In genomic region chr10:61936211-61937121, GRCm38 (mm10) we compare ENCODE assay signal across 10 mouse cellular contexts. TPM values are rescaled to one million over a fixed set of nuclear protein-coding genes. Genes with fewer than 3 reads are reported as not detected.
DNase-seq lines count a peak whose midpoint lies in the region; ATAC-seq lines count a peak whose summit lies in the region.
"Had no signal": no experiment of that assay in that cellular context is flagged by ENCODE, and none has a peak within 500 bp of the region (broad histone marks: within the 10 kb centered on the region; RNA-seq: fewer than 3 reads in every experiment).

No protein-coding gene starts in this region.

- DNase-seq in heart, postnatal 25 days (ENCODE audit: low spot score), result no peak
- DNase-seq in neural tube, embryonic 10.5 days (ENCODE audit: extremely low spot score, low spot score), result peak; percentile 52
- no peak for DNase-seq in spleen, adult 18-20 months
- DNase-seq in B cell, adult 2 months, result no peak
- no peak for DNase-seq in ovary, postnatal 36 days (ENCODE audit: low spot score)

- peaks cover 36 to 41% of the 10 kb centered on the region in 2 experiments for H3K4me1 ChIP-seq in heart, embryonic 14.5 days (ENCODE audit: control insufficient read depth in 2 of 2, insufficient read depth in 2 of 2, low read length in 2 of 2)
- peaks cover 15% of the 10 kb centered on the region for H3K4me1 ChIP-seq in forebrain, embryonic 12.5 days
- H3K4me1 ChIP-seq in intestine, embryonic 16.5 days (ENCODE audit: control insufficient read depth, insufficient read depth, low read length), result peaks cover 14% of the 10 kb centered on the region

- WGBS in heart, embryonic 14.5 days, result 3% methylated on average over 28 of the region's 28 CpGs
- WGBS in forebrain, embryonic 12.5 days, result 2% methylated on average over 28 of the region's 28 CpGs
- 5% methylated on average over 28 of the region's 28 CpGs for whole genome bisulfite sequencing in intestine, embryonic 16.5 days

- peak overlapping the region; percentile 61 for H3K9ac ChIP-seq in heart, embryonic 14.5 days (ENCODE audit: low read length)
- H3K9ac ChIP-seq in forebrain, embryonic 12.5 days, result no peak overlapping the region
- peak overlapping the region; percentile 52 for H3K9ac ChIP-seq in intestine, embryonic 16.5 days (ENCODE audit: low read depth, low read length)

- H3K36me3 ChIP-seq in heart, embryonic 14.5 days (ENCODE audit: control insufficient read depth, insufficient read depth, low read length), result no peaks in the 10 kb centered on the region
- no peaks in the 10 kb centered on the region for H3K36me3 ChIP-seq in forebrain, embryonic 12.5 days (replicated peaks)
- no peaks in the 10 kb centered on the region for H3K36me3 ChIP-seq in intestine, embryonic 16.5 days (ENCODE audit: control insufficient read depth, insufficient read depth, low read length)

- H3K27ac ChIP-seq in heart, embryonic 14.5 days (replicated peaks in 1 of 2; ENCODE audit: control insufficient read depth in 1 of 2, insufficient read depth in 1 of 2, low read depth in 2 of 2, low read length in 2 of 2), result peak overlapping the region in 1 of 2 experiments; percentile 32; a peak in 1 of 4 replicates
- H3K27ac ChIP-seq in forebrain, embryonic 12.5 days, result no peak overlapping the region
- H3K27ac ChIP-seq in intestine, embryonic 16.5 days (ENCODE audit: low read length), result no peak overlapping the region

- peak overlapping the region; percentile 58 for H3K4me2 ChIP-seq in heart, embryonic 14.5 days (ENCODE audit: low read length)
- peak overlapping the region; percentile 50 for H3K4me2 ChIP-seq in forebrain, embryonic 12.5 days
- H3K4me2 ChIP-seq in intestine, embryonic 16.5 days (ENCODE audit: low read depth, low read length), result peak overlapping the region; percentile 55

- H3K9me3 ChIP-seq in heart, embryonic 14.5 days (ENCODE audit: control insufficient read depth, low read length), result no peaks in the 10 kb centered on the region
- no peaks in the 10 kb centered on the region for H3K9me3 ChIP-seq in forebrain, embryonic 12.5 days
- H3K9me3 ChIP-seq in intestine, embryonic 16.5 days (ENCODE audit: control insufficient read depth, low read length), result no peaks in the 10 kb centered on the region

- H3K27me3 ChIP-seq in heart, embryonic 14.5 days (ENCODE audit: control insufficient read depth, insufficient read depth, low read length), result 0 out of 2 replicates have a peak, but pooled peaks cover 3% of the 10 kb centered on the region
- peaks cover 35% of the 10 kb centered on the region for H3K27me3 ChIP-seq in forebrain, embryonic 12.5 days
- H3K27me3 ChIP-seq in intestine, embryonic 16.5 days (replicated peaks; ENCODE audit: control insufficient read depth, insufficient read depth, low read length), result no peaks in the 10 kb centered on the region

- peak overlapping the region; percentile 6 to 28 for H3K4me3 ChIP-seq in heart, embryonic 14.5 days (ENCODE audit: control insufficient read depth in 1 of 2, insufficient read depth in 1 of 2, low read depth in 1 of 2, low read length in 2 of 2)
- 0 out of 2 replicates have a peak overlapping the region, but pooled peaks have one; percentile 11 for H3K4me3 ChIP-seq in forebrain, embryonic 12.5 days (replicated peaks)
- H3K4me3 ChIP-seq in intestine, embryonic 16.5 days (ENCODE audit: low read length), result peak overlapping the region; percentile 28

- ATAC-seq in heart, embryonic 14.5 days (ENCODE audit: insufficient number of reproducible peaks, insufficient read depth, low FRiP score, low read depth), result no peak
- no peak for ATAC-seq in forebrain, embryonic 12.5 days (ENCODE audit: low FRiP score)
- ATAC-seq in intestine, embryonic 16.5 days, result peak; percentile 54

- intact Hi-C loops in heart, postnatal 25 days (cut with DNase I), result no loop called here

RNA-seq across cellular contexts. Expression of gene Col13a1, which starts 42.4 kb away (rescaled TPM):
- 6.3 and 9.5 TPM in 2 replicates for polyA plus RNA-seq in heart, embryonic 14.5 days (2014; fragmentation: Nextera tagmentation; extraction: Ambion mirVana)
- total RNA-seq in heart, postnatal 25 days (2021), result under 1 TPM; 0.78 to 0.86 TPM
- polyA plus RNA-seq in forebrain, embryonic 12.5 days (2016; fragmentation: Nextera tagmentation; extraction: Ambion mirVana), result 0.76 and 0.96 TPM in 2 replicates
- 4.5 and 5.7 TPM in 2 replicates for polyA plus RNA-seq in intestine, embryonic 16.5 days (2015; fragmentation: Nextera tagmentation; extraction: Ambion mirVana)
- total RNA-seq: CH12.LX; neutrophil, adult 5-6 weeks had no signal
